Mouse (Mus musculus) megakaryocyte, embryonic 14.5 days (primary cell): ENCODE results near the gene En2.

Experiments
- FLI1 ChIP-seq: IDR thresholded peaks from 2 replicates; pipeline ENCODE4 v1.6.1; 2012; ENCODE audit warnings: low read length, inconsistent platforms, mixed read lengths
- GATA1 ChIP-seq: IDR thresholded peaks from 3 replicates; pipeline ENCODE4 v1.6.1; 2012; ENCODE audit warnings: mixed read lengths, low read length, inconsistent platforms, borderline replicate concordance

- TF ChIP-seq GATA1: no peak
- TF ChIP-seq FLI1: no peak
Measured at GRCm38 (mm10) chr5:28207043-28207442, 41.5 kb downstream of the En2 start.
